Mouse (Mus musculus) limb, embryonic 11.5 days (tissue): ENCODE results near the gene Slc25a11. TPM values are rescaled to one million over a fixed set of nuclear protein-coding genes. Genes with fewer than 3 reads are reported as not detected.

Experiments used
- ATAC-seq: fragments of 200-750 bp; cut with Nextera tagmentation; 2 replicates; pipeline ENCODE4 v1.8.0; 2017; ENCODE audit warnings: low read depth; ENCODE audit not compliant: insufficient number of reproducible peaks, low FRiP score, low TSS enrichment
- DNase-seq: peaks from one replicate; pipeline ENCODE4 v3.0.0-alpha.2; 2015; ENCODE audit warnings: low spot score
- H3K27ac ChIP-seq: fragments of 300-500 bp; sonication (generic); replicated peaks from 2 replicates; pipeline ENCODE4 v1.5.1; 2014; ENCODE audit warnings: low read depth, mild to moderate bottlenecking, low read length
- H3K27me3 ChIP-seq: fragments of 300-500 bp; sonication (generic); 2 replicates; pipeline ENCODE4 v1.6.1; 2014; ENCODE audit warnings: mild to moderate bottlenecking, low read length, mixed read lengths; ENCODE audit not compliant: control insufficient read depth, insufficient read depth
- H3K36me3 ChIP-seq: fragments of 300-500 bp; sonication (generic); 2 replicates; pipeline ENCODE4 v1.6.1; 2014; ENCODE audit warnings: mild to moderate bottlenecking, low read length, moderate library complexity, mixed read lengths; ENCODE audit not compliant: control insufficient read depth, insufficient read depth
- H3K4me1 ChIP-seq: fragments of 300-500 bp; sonication (generic); 2 replicates; pipeline ENCODE4 v1.6.1; 2014; ENCODE audit warnings: low read length, mixed read lengths; ENCODE audit not compliant: control insufficient read depth, insufficient read depth
- H3K4me2 ChIP-seq: fragments of 300-500 bp; sonication (generic); 2 replicates; pipeline ENCODE4 v1.6.1; 2014; ENCODE audit warnings: low read depth, mild to moderate bottlenecking, moderate library complexity; ENCODE audit not compliant: severe bottlenecking
- H3K4me3 ChIP-seq: fragments of 300-500 bp; sonication (generic); 2 replicates; pipeline ENCODE4 v1.5.1; 2014; ENCODE audit warnings: low read depth, low read length
- H3K9ac ChIP-seq: fragments of 300-500 bp; sonication (generic); 2 replicates; pipeline ENCODE4 v1.6.1; 2014; ENCODE audit warnings: mild to moderate bottlenecking, low read length
- H3K9me3 ChIP-seq: fragments of 300-500 bp; sonication (generic); 2 replicates; pipeline ENCODE4 v1.6.1; 2016; ENCODE audit warnings: low read length; ENCODE audit not compliant: control insufficient read depth
- WGBS: fragments of 180-500 bp; shearing (Covaris S2); extraction: QIAGEN DNeasy Blood & Tissue Kit; methylation state at CpG from one replicate; pipeline ENCODE4 v1.1.7; 2014; 5-methylcytosine and 5-hydroxymethylcytosine counted together
- polyA plus RNA-seq: library from polyadenylated mRNA; unstranded; fragments of >200 nt; fragmentation: Nextera tagmentation; extraction: Ambion mirVana; gene quantifications from 2 replicates; pipeline ENCODE4 v1.2.1, GENCODE M21; 2014

Gene Slc25a11
- 141 and 148 TPM in 2 replicates for polyA plus RNA-seq

GRCm38 (mm10) chr11:70646691-70647650 is at the start of gene Slc25a11, which contains the start of gene Rnf167:
Slc25a11 (minus strand) TSS chr11:70647479.
Rnf167 (plus strand) TSS chr11:70647235.
- WGBS = 0% methylated on average over 63 of the region's 63 CpGs
- Histone ChIP-seq H3K4me1 (peaks cover 27% of the 10 kb centered on the region), H3K9me3 (no peaks in the 10 kb centered on the region), H3K4me2 (peak within 1 kb of the TSS; percentile 90), H3K9ac (peak within 1 kb of the TSS; percentile 83), H3K27ac (peak within 1 kb of the TSS; percentile 86), H3K36me3 (peaks cover 32% of the 10 kb centered on the region), H3K27me3 (no peaks in the 10 kb centered on the region), H3K4me3 (peak within 1 kb of the TSS; percentile 58)
- ATAC-seq = peak; percentile 88
- peak; percentile 98 for DNase-seq

GRCm38 (mm10) chr11:70693504-70693903 is 46.2 kb upstream of the Slc25a11 start:
- no peak overlapping the region for H3K9ac ChIP-seq
- no peaks in the 10 kb centered on the region for H3K27me3 ChIP-seq
- WGBS = 67% methylated on average over 3 of the region's 3 CpGs
- H3K27ac ChIP-seq = no peak overlapping the region
- peaks cover 2% of the 10 kb centered on the region for H3K4me1 ChIP-seq
- H3K36me3 ChIP-seq = no peaks in the 10 kb centered on the region
- H3K4me3 ChIP-seq = no peak overlapping the region
- H3K4me2 ChIP-seq = no peak overlapping the region
- no peak for DNase-seq
- no peaks in the 10 kb centered on the region for H3K9me3 ChIP-seq
- no peak for ATAC-seq

GRCm38 (mm10) chr11:70689578-70689977 is 42.3 kb upstream of the Slc25a11 start:
- no peak for ATAC-seq
- peaks cover 7% of the 10 kb centered on the region for H3K4me1 ChIP-seq

DNA sequence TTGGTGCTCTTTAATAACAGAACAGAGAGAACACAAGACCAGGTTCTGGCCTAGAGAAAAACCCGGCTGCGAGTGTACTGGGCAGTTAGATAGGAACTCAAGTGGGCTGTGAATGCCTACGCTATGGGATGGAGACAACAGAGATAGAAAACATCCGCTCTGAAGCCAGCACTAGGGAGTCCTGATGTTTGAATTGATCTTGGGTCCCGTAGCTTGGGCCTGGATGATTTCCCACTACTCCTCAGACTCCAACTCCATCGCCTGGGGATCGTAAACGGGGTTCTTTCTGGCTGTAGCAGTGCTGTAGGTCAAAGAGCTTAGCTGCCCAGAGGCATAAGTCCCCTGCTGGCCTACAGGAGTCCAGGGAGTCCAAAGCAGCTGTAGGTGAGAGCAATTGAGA is 41.1 kb upstream of the Slc25a11 start:
- H3K9ac ChIP-seq = peak overlapping the region; percentile 75
- no peak for ATAC-seq
- WGBS = 12% methylated on average over 8 of the region's 8 CpGs
- no peak for DNase-seq
- peak overlapping the region; percentile 72 for H3K4me2 ChIP-seq
- H3K4me1 ChIP-seq = peaks cover 7% of the 10 kb centered on the region
- H3K9me3 ChIP-seq = no peaks in the 10 kb centered on the region
- H3K36me3 ChIP-seq = peaks cover 3% of the 10 kb centered on the region
- no peaks in the 10 kb centered on the region for H3K27me3 ChIP-seq
- H3K27ac ChIP-seq = peak overlapping the region; percentile 66; the same call in 1 of the 2 replicates
- peak overlapping the region; percentile 82 for H3K4me3 ChIP-seq

More at GRCm38 (mm10) chr11:70689578-70689977, 42.3 kb upstream of the Slc25a11 start:
- Histone ChIP-seq H3K9ac (no peak overlapping the region), H3K36me3 (no peaks in the 10 kb centered on the region), H3K9me3 (no peaks in the 10 kb centered on the region), H3K4me3 (no peak overlapping the region), H3K27me3 (no peaks in the 10 kb centered on the region), H3K4me2 (no peak overlapping the region), H3K27ac (no peak overlapping the region)
- 63% methylated on average over 4 of the region's 4 CpGs for WGBS
- no peak for DNase-seq

DNA sequence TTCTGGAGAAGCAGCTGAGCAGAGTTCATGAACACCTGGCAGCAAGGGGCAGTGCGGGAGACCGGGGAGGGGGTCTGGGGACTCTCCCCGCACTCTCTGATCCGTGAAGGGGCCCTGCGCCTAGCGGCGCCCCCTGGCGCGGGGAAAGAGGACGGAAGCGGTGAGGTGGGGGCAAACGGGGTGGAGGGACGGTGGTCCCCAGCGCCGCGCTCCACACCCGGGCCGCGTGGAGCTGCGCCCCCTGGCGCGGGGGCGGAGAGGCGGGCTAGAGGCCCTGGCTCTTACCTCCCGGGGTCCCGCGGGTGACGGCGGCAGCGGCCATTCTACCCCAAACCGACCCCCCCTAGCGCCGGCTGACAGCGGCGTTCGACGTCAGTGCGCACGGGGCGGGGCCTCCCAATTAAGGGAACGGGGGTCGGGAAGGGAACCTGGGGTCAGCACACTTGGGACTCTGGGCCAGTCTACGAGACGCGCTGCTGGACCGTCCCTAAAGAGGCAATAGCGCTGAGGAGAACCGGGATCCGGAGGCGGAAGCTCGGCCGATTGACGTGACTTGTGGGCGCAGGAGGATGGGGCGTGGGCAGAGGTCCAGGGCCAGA is 40.4 kb upstream of the Slc25a11 start, which contains the start of gene Camta2:
TSS of gene Camta2 (minus strand) at position 505 of the 599 bp plus-strand sequence.
- under 1% methylated on average over 48 of the region's 55 CpGs for WGBS
- Histone ChIP-seq H3K4me1 (peaks cover 7% of the 10 kb centered on the region), H3K9me3 (no peaks in the 10 kb centered on the region), H3K9ac (peak within 1 kb of the TSS; percentile 75), H3K27ac (peak within 1 kb of the TSS; percentile 66; the same call in 1 of the 2 replicates), H3K4me3 (peak within 1 kb of the TSS; percentile 82), H3K27me3 (no peaks in the 10 kb centered on the region), H3K36me3 (peaks cover 3% of the 10 kb centered on the region), H3K4me2 (peak within 1 kb of the TSS; percentile 72)
- peak; percentile 90 for DNase-seq
- ATAC-seq = peak; percentile 86

- Histone ChIP-seq H3K27me3 (no peaks in the 10 kb centered on the region), H3K27ac (peak overlapping the region; percentile 66; the same call in 1 of the 2 replicates), H3K9ac (peak overlapping the region; percentile 75), H3K36me3 (peaks cover 3% of the 10 kb centered on the region), H3K4me1 (peaks cover 12% of the 10 kb centered on the region), H3K4me3 (peak overlapping the region; percentile 82), H3K4me2 (peak overlapping the region; percentile 72), H3K9me3 (no peaks in the 10 kb centered on the region)
- 4% methylated on average over 16 of the region's 16 CpGs for WGBS
- DNase-seq (peak; percentile 62), ATAC-seq (0 out of 2 replicates have a peak, but pooled peaks have one; percentile 6)
Measured at GRCm38 (mm10) chr11:70686901-70687566, 39.8 kb upstream of the Slc25a11 start.

DNA sequence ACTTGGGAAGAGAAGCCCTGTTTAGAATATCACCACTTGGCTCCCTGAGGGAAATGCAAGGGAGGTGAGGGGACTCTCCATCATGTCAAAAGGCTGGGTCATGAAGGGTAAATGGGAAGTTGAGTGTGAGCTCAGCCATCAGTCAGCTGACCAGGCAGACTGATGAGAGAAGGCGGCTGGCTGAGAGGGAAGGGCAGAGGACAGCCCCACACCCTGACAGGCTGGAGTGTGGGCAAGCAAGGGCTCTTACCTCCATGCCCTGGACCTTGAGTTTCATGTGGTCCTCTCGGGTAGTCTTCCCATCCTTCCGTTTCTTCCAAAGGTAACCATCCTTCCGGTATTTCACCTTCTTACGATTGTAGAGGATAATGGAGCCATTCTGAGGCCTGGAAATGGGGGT is 36.4 kb upstream of the Slc25a11 start:
- no peak overlapping the region for H3K9ac ChIP-seq
- H3K36me3 ChIP-seq = peaks cover 3% of the 10 kb centered on the region
- no peaks in the 10 kb centered on the region for H3K9me3 ChIP-seq
- no peak overlapping the region for H3K4me2 ChIP-seq
- DNase-seq = no peak
- no peak for ATAC-seq
- 79% methylated on average over 5 of the region's 5 CpGs for WGBS
- H3K4me1 ChIP-seq = peaks cover 12% of the 10 kb centered on the region
- H3K4me3 ChIP-seq = no peak overlapping the region
- H3K27me3 ChIP-seq = no peaks in the 10 kb centered on the region
- no peak overlapping the region for H3K27ac ChIP-seq
